Mouse (Mus musculus): Measurements from ENCODE around the gene Apobec2. TPM values are rescaled to one million over a fixed set of nuclear protein-coding genes. Genes with fewer than 3 reads are reported as not detected.

Gene Apobec2
- polyA plus RNA-seq, 1 experiment, result 0.92 TPM

Other genes with a start within 250 kb of the Apobec2 start
- 0.14 TPM in 1 of 2 replicates, not detected in the other for gene Trem1, start 200.2 kb downstream of the Apobec2 start, polyA plus RNA-seq (2012; rRNA removed)
- not detected in 2 replicates for gene Trem3, start 185.2 kb downstream of the Apobec2 start, polyA plus RNA-seq (2012; rRNA removed)
- gene Treml4, start 168.6 kb downstream of the Apobec2 start, polyA plus RNA-seq (2012; rRNA removed), result 0.94 and 1.0 TPM in 2 replicates
- gene Treml2, start 133.4 kb downstream of the Apobec2 start, polyA plus RNA-seq (2012; rRNA removed), result 0.38 and 0.53 TPM in 2 replicates
- 0.53 and 0.89 TPM in 2 replicates for gene B430306N03Rik, start 116.8 kb downstream of the Apobec2 start, polyA plus RNA-seq (2012; rRNA removed)
- 10.2 and 16.3 TPM in 2 replicates for gene Trem2, start 86.5 kb downstream of the Apobec2 start, polyA plus RNA-seq (2012; rRNA removed)
- 0.28 and 0.29 TPM in 2 replicates for gene Treml1, start 73.0 kb downstream of the Apobec2 start, polyA plus RNA-seq (2012; rRNA removed)
- gene Nfya, start 23.0 kb downstream of the Apobec2 start, polyA plus RNA-seq (2012; rRNA removed), result 48.3 and 54.8 TPM in 2 replicates
- 13.3 and 16.2 TPM in 2 replicates for gene Oard1, start 22.9 kb downstream of the Apobec2 start, polyA plus RNA-seq (2012; rRNA removed)
- 0.42 and 1.1 TPM in 2 replicates for gene Tspo2, start 18.6 kb upstream of the Apobec2 start, polyA plus RNA-seq (2012; rRNA removed)
- gene Unc5cl, start 22.0 kb upstream of the Apobec2 start, polyA plus RNA-seq (2012; rRNA removed), result 1.5 and 1.8 TPM in 2 replicates